Mouse (Mus musculus): ENCODE measurements at regions not wholly inside any gene's neighbourhood (a gene's known extent, or its start where the extent isn't known, plus 50 kb on each side); places are given as distances from the start of the nearest gene placed in this dataset.
A peak's percentile ranks its signal among the peaks of the same experiment; 100 is the strongest.

- peak; percentile 66 to 82 for DNase-seq
Measured at GRCm38 (mm10) chr3:74289864-74290263, 581.6 kb upstream of the Bche start.

DNA sequence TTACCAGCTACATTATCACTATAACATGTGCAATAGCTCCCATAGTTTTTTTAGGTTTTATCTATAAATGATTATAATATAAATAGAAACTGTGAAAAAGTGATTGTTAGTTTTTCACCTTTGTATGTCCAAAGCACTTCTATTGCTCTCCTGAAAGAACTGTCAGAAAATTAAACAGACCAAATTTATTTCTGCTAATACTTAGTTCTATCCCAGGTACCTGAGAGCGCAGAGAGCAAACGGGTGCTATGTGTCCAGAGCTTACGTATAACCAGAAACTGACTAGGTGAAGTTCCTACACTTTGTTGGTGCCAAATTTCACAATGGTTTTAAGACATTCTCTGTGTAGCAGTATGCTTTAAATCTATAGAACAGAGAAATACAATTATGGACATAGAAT, 535.4 kb upstream of the Bche start:
- no peak for DNase-seq

Data from cerebellum, postnatal 25 days (tissue).